Comparison of ENCODE assay signal across 9 mouse cellular contexts in the genomic region with DNA sequence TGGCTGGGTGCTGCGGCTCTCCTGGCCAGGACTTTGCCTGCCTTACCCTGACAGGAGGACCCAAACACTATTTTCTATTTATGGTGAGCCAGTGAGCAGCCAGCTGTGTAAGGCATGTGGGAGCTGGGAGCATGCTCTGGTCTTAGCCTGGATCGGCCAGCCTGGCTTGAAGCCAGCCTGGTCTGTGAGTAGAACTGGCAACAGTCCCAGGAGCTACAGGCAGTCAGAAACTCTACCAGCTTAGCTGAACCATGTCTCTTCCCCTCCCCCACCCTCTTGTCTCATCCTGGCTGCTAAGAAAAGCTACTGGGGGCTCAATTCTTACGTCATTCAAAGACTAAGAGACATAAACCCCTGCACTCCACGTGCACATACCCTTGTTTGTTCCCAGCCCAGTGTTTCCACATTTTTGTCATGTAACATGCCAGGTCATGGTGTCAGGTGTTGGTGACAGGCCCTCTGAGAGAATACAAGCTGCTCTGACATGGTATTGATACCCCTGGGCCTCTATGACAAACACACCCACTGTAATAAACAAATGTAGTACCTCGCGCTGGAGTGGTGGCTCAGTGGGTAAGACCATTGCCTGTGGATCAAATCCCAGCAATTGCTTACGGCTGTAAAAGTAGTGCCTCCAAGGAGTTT.
DNase-seq lines count a peak whose midpoint lies in the region; ATAC-seq lines count a peak whose summit lies in the region.
"Had no signal": no experiment of that assay in that cellular context is flagged by ENCODE, and none has a peak within 500 bp of the region (broad histone marks: within the 10 kb centered on the region; RNA-seq: fewer than 3 reads in every experiment).

No protein-coding gene starts in this region.

- H3K4me2 ChIP-seq in forebrain, embryonic 12.5 days, result no peak overlapping the region; the same call in 1 of the 2 replicates
- H3K4me2 ChIP-seq in heart, embryonic 16.5 days (ENCODE audit: low read depth, low read length), result peak overlapping the region; percentile 54

- ATAC-seq in forebrain, embryonic 12.5 days (ENCODE audit: low FRiP score), result peak; percentile 87
- ATAC-seq in heart, embryonic 16.5 days (replicated peaks; ENCODE audit: extremely low read depth, insufficient read depth, low FRiP score), result peak; percentile 95

- H3K9me3 ChIP-seq in forebrain, embryonic 12.5 days, result no peaks in the 10 kb centered on the region
- no peaks in the 10 kb centered on the region for H3K9me3 ChIP-seq in heart, embryonic 16.5 days (replicated peaks; ENCODE audit: control insufficient read depth, low read length)
- H3K9me3 ChIP-seq: G1E had no signal

- 64% methylated on average over 7 of the region's 7 CpGs for WGBS in forebrain, embryonic 12.5 days
- WGBS in heart, embryonic 16.5 days, result 33% methylated on average over 7 of the region's 7 CpGs

- no peaks in the 10 kb centered on the region for H3K27me3 ChIP-seq in forebrain, embryonic 12.5 days
- H3K27me3 ChIP-seq in heart, embryonic 16.5 days (ENCODE audit: control insufficient read depth, insufficient read depth, low read length), result no peaks in the 10 kb centered on the region

- H3K36me3 ChIP-seq in forebrain, embryonic 12.5 days (replicated peaks), result no peaks in the 10 kb centered on the region
- H3K36me3 ChIP-seq in heart, embryonic 16.5 days (ENCODE audit: control insufficient read depth, insufficient read depth), result no peaks in the 10 kb centered on the region
- H3K36me3 ChIP-seq: G1E had no signal

- peak overlapping the region; percentile 27 for H3K27ac ChIP-seq in forebrain, embryonic 12.5 days
- H3K27ac ChIP-seq in heart, embryonic 16.5 days (ENCODE audit: low read length), result peak overlapping the region; percentile 97

- no peak overlapping the region for H3K4me3 ChIP-seq in forebrain, embryonic 12.5 days (replicated peaks)
- H3K4me3 ChIP-seq in heart, embryonic 16.5 days (ENCODE audit: low read length), result peak overlapping the region; percentile 25

- H3K9ac ChIP-seq in forebrain, embryonic 12.5 days, result no peak overlapping the region
- H3K9ac ChIP-seq in heart, embryonic 16.5 days (ENCODE audit: low read length), result peak overlapping the region; percentile 51; the same call in 1 of the 2 replicates

- peak; percentile 32 for DNase-seq in left cerebral cortex, adult 11 months (ENCODE audit: low spot score)
- no peak for DNase-seq in left cerebral cortex, adult 18-20 months (ENCODE audit: low spot score in 2 of 2)
- DNase-seq in kidney, postnatal 36 days, result peak; percentile 92 to 96
- DNase-seq in lung, postnatal 25 days (ENCODE audit: low spot score), result peak; percentile 62
- peak; percentile 8 to 20 for DNase-seq in right cerebral cortex, postnatal 36 days (ENCODE audit: low spot score in 2 of 2)
- no peak for DNase-seq in spleen, postnatal 14 days (ENCODE audit: low spot score in 2 of 2)

- H3K4me1 ChIP-seq in forebrain, embryonic 12.5 days, result peaks cover 11% of the 10 kb centered on the region
- peaks cover 27% of the 10 kb centered on the region for H3K4me1 ChIP-seq in heart, embryonic 16.5 days (ENCODE audit: control insufficient read depth, insufficient read depth, low read length)

Comparison
In these comparisons a context has a peak if more than half of its experiments do, and no peak if none do; other contexts are left out.
1. DNase-seq: peak in left cerebral cortex, adult 11 months (single experiment), kidney, postnatal 36 days (2 of 2), lung, postnatal 25 days (single experiment) and right cerebral cortex, postnatal 36 days (2 of 2); none in left cerebral cortex, adult 18-20 months (0 of 2) and spleen, postnatal 14 days (0 of 2).